Mouse (Mus musculus) gastrocnemius, postnatal 25 days (tissue): ENCODE results near the gene Gap43. TPM values are rescaled to one million over a fixed set of nuclear protein-coding genes. Genes with fewer than 3 reads are reported as not detected.
"Not testable (repeated sequence)": the region's sequence is repeated elsewhere in the genome, so short reads cannot be mapped to it uniquely, and the experiment has no call there.

Experiments
- DNase-seq: peaks from one replicate; pipeline ENCODE4 v3.0.0; 2022
- total RNA-seq, 2 experiments: library from RNA; stranded (reverse); gene quantifications; 1 replicate in 1 of 2; 2 replicates in 1 of 2; pipeline ENCODE4 v1.2.3; 2021

The Gap43 gene
- total RNA-seq, 2 experiments from 2014 or later: 0.56 to 1.8 TPM

GRCm38 (mm10) chr16:42294481-42294880, 46.0 kb downstream of the Gap43 start:
- DNase-seq: no peak

- no peak for DNase-seq
These were observed 46.4 kb downstream of the Gap43 start for GRCm38 (mm10) chr16:42294056-42294455.

- no peak for DNase-seq
These were observed 48.9 kb downstream of the Gap43 start for GRCm38 (mm10) chr16:42291572-42291971.

GRCm38 (mm10) chr16:42284005-42284404, 56.4 kb downstream of the Gap43 start:
- no peak for DNase-seq

GRCm38 (mm10) chr16:42277713-42278112, 62.7 kb downstream of the Gap43 start:
- DNase-seq: no peak

- DNase-seq: no peak
These were observed 63.2 kb downstream of the Gap43 start for GRCm38 (mm10) chr16:42277268-42277667.

- DNase-seq: peak; percentile 52
These were observed 64.0 kb downstream of the Gap43 start for GRCm38 (mm10) chr16:42276216-42277141.

- DNase-seq: no peak
These were observed 64.8 kb downstream of the Gap43 start for GRCm38 (mm10) chr16:42275518-42276215.

GRCm38 (mm10) chr16:42271213-42271612, 69.2 kb downstream of the Gap43 start:
- DNase-seq: no peak

- no peak for DNase-seq
These were observed 70.9 kb downstream of the Gap43 start for GRCm38 (mm10) chr16:42269587-42269967.

GRCm38 (mm10) chr16:42268843-42269586, 71.4 kb downstream of the Gap43 start:
- DNase-seq: peak; percentile 30

GRCm38 (mm10) chr16:42265185-42265584, 75.3 kb downstream of the Gap43 start:
- no peak for DNase-seq

- DNase-seq: no peak
These were observed 77.4 kb downstream of the Gap43 start for GRCm38 (mm10) chr16:42262935-42263542.

GRCm38 (mm10) chr16:42255693-42256092, 84.8 kb downstream of the Gap43 start:
- DNase-seq: no peak

- no peak for DNase-seq
These were observed 85.2 kb downstream of the Gap43 start for GRCm38 (mm10) chr16:42255222-42255621.

- DNase-seq: no peak
These were observed 88.2 kb downstream of the Gap43 start for GRCm38 (mm10) chr16:42252252-42252651.

GRCm38 (mm10) chr16:42244121-42244520, 96.3 kb downstream of the Gap43 start:
- DNase-seq: not testable (repeated sequence)

GRCm38 (mm10) chr16:42231306-42231705, 109.1 kb downstream of the Gap43 start:
- DNase-seq: no peak
